Mouse (Mus musculus) CH12.LX (cell line): ENCODE measurements around the gene Mex3d.

Experiments
- CHD2 ChIP-seq: IDR thresholded peaks from 2 replicates; pipeline ENCODE4 v1.6.1; 2011; ENCODE audit warnings: low read length, improper control_type of control experiment
- CTCF ChIP-seq, 2 experiments: IDR thresholded peaks in 1 of 2; conservative IDR thresholded peaks in 1 of 2; 2 replicates each; pipeline ENCODE4 v1.5.1; 2011 to 2012; ENCODE audit warnings: low read depth in 2 of 2, low read length in 2 of 2, improper control_type of control experiment in 1 of 2, inconsistent platforms in 1 of 2, mild to moderate bottlenecking in 1 of 2, moderate library complexity in 1 of 2
- EP300 ChIP-seq: IDR thresholded peaks from 2 replicates; pipeline ENCODE4 v1.6.1; 2011; ENCODE audit warnings: low read length, improper control_type of control experiment
- HCFC1 ChIP-seq: IDR thresholded peaks from 2 replicates; pipeline ENCODE4 v1.6.1; 2012; ENCODE audit warnings: low read depth, mild to moderate bottlenecking, inconsistent platforms, low read length, improper control_type of control experiment
- MEF2A ChIP-seq: IDR thresholded peaks from 2 replicates; pipeline ENCODE4 v1.6.1; 2014; ENCODE audit warnings: low read depth, mild to moderate bottlenecking, inconsistent platforms, low read length, improper control_type of control experiment, borderline replicate concordance
- NELFE ChIP-seq: IDR thresholded peaks from 2 replicates; pipeline ENCODE4 v1.6.1; 2011; ENCODE audit warnings: low read depth, low read length, improper control_type of control experiment
- POLR2A ChIP-seq: IDR thresholded peaks from 2 replicates; pipeline ENCODE4 v1.6.1; 2011; ENCODE audit warnings: low read depth, mild to moderate bottlenecking, improper control_type of control experiment, low read length
- TCF12 ChIP-seq: IDR thresholded peaks from 2 replicates; pipeline ENCODE4 v1.6.1; 2014; ENCODE audit warnings: low read depth, mild to moderate bottlenecking, inconsistent platforms, low read length, improper control_type of control experiment
- UBTF ChIP-seq: IDR thresholded peaks from 2 replicates; pipeline ENCODE4 v1.6.1; 2012; ENCODE audit warnings: low read depth, mild to moderate bottlenecking, inconsistent platforms, low read length, improper control_type of control experiment, moderate library complexity
- USF1 ChIP-seq: IDR thresholded peaks from 2 replicates; pipeline ENCODE4 v1.6.1; 2014; ENCODE audit warnings: low read depth, mild to moderate bottlenecking, inconsistent platforms, low read length, improper control_type of control experiment
- ZKSCAN1 ChIP-seq: IDR thresholded peaks from 2 replicates; pipeline ENCODE4 v1.6.1; 2012; ENCODE audit warnings: low read depth, inconsistent platforms, low read length, improper control_type of control experiment, borderline replicate concordance
- ZMIZ1 ChIP-seq: IDR thresholded peaks from 2 replicates; pipeline ENCODE4 v1.6.1; 2012; ENCODE audit warnings: low read depth, mild to moderate bottlenecking, inconsistent platforms, low read length, improper control_type of control experiment
- ZNF384 ChIP-seq: IDR thresholded peaks from 2 replicates; pipeline ENCODE4 v1.6.1; 2012; ENCODE audit warnings: low read depth, low read length, improper control_type of control experiment, inconsistent platforms

DNA sequence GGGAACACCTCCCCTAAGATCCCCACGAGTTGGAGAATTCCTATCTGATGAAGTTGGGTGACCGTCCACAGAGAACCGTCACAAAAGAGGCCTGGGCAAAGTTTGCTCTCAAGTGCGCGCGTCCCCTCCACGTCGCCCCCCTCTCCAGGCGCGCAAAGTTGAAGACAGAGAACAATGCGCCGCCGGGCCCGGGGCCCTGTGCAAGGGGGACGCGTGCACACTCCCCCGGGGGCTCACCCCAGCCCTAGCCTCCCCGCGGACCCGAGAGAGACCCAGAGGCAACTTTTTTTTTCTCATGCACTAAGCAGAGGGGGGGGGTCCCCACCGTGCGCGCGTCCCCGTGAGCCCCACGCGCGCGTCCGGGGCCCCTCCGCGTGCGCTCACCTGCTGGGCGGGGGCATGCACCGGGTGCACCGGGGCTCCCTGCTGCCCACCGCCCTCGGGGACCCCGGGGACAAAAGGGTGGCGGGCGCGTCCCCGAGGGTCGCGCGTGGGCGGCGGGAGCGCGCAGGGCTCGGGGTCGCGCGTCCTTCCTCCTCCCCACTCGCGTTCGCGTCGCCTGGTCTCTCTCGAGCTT is 45.6 kb upstream of the Mex3d start:
- TF ChIP-seq CTCF (conservative IDR thresholded peaks at IDR 0.05 in 1 of 2, IDR thresholded peaks at IDR 0.05 in 1 of 2; ENCODE audit: low read depth in 2 of 2, low read length in 2 of 2) (no peak), CHD2 (no peak), POLR2A (no peak), ZMIZ1 (no peak), EP300 (no peak), TCF12 (no peak), UBTF (no peak), NELFE (no peak; the same call in 1 of the 2 replicates), USF1 (no peak), ZKSCAN1 (no peak), ZNF384 (peak; percentile 50; the same call in 1 of the 2 replicates), MEF2A (no peak), HCFC1 (no peak)
